Comparison of ENCODE assay signal across 24 mouse cellular contexts in genomic region chr8:19247280-19247679, GRCm38 (mm10). TPM values are rescaled to one million over a fixed set of nuclear protein-coding genes. Genes with fewer than 3 reads are reported as not detected.
"Had no signal": no experiment of that assay in that cellular context is flagged by ENCODE, and none has a peak within 500 bp of the region (broad histone marks: within the 10 kb centered on the region; RNA-seq: fewer than 3 reads in every experiment).

Gene Defb5 (plus strand): TSS chr8:19247580.

- H3K27me3 ChIP-seq: neural tube, embryonic 13.5 days; neural tube, embryonic 15.5 days; stomach, embryonic 15.5 days had no signal

- H3K4me1 ChIP-seq: neural tube, embryonic 13.5 days; neural tube, embryonic 15.5 days; stomach, embryonic 15.5 days had no signal

- H3K4me2 ChIP-seq: neural tube, embryonic 13.5 days; neural tube, embryonic 15.5 days; stomach, embryonic 15.5 days had no signal

- H3K9me3 ChIP-seq: neural tube, embryonic 15.5 days; stomach, embryonic 15.5 days had no signal

- H3K36me3 ChIP-seq: neural tube, embryonic 13.5 days; neural tube, embryonic 15.5 days; stomach, embryonic 15.5 days had no signal

- H3K4me3 ChIP-seq: neural tube, embryonic 13.5 days; neural tube, embryonic 15.5 days; stomach, embryonic 15.5 days had no signal

- DNase-seq: retina, postnatal 1 day; right cerebral cortex, adult 18-20 months; right cerebral cortex, postnatal 14 days; right cerebral cortex, postnatal 25 days; right cerebral cortex, postnatal 4 days; spleen, adult 18-20 months; thymus, adult 18-20 months; thymus, adult 2 months; thymus, postnatal 14 days; thymus, postnatal 25 days; thymus, postnatal 36 days; thymus, postnatal 4 days had no signal

- H3K9ac ChIP-seq: neural tube, embryonic 13.5 days; neural tube, embryonic 15.5 days; stomach, embryonic 15.5 days had no signal

- H3K27ac ChIP-seq: neural tube, embryonic 13.5 days; neural tube, embryonic 15.5 days; stomach, embryonic 15.5 days; stomach, postnatal 0 days had no signal

RNA-seq across cellular contexts. Expression of gene Defb5, which starts in this region (rescaled TPM):
- polyA plus RNA-seq: neural tube, embryonic 13.5 days; neural tube, embryonic 14.5 days; neural tube, embryonic 15.5 days; small intestine, adult 2 months; spleen, adult 2 months; stomach, embryonic 14.5 days; stomach, embryonic 15.5 days; stomach, embryonic 16.5 days; stomach, postnatal 0 days; testis, adult 2 months; thymus, adult 2 months; thymus, postnatal 0 days; urinary bladder, adult 2 months had no signal
